Mouse (Mus musculus) thymus, adult 2 months (tissue): ENCODE results near the gene Dcps. TPM values are rescaled to one million over a fixed set of nuclear protein-coding genes. Genes with fewer than 3 reads are reported as not detected.

Experiments used
- DNase-seq: peaks from one replicate; pipeline ENCODE4 v3.0.0; 2021
- H3K27ac ChIP-seq: fragments of 200-500 bp; 2 replicates; pipeline ENCODE4 v1.5.1; 2012; ENCODE audit warnings: low read length, control low read depth; ENCODE audit not compliant: control insufficient read depth, insufficient read depth
- H3K27me3 ChIP-seq: fragments of 200-500 bp; 2 replicates; pipeline ENCODE4 v1.6.1; 2012; ENCODE audit warnings: mild to moderate bottlenecking, low read length, moderate library complexity, mixed read lengths; ENCODE audit not compliant: control insufficient read depth, insufficient read depth
- H3K36me3 ChIP-seq: fragments of 200-500 bp; 2 replicates; pipeline ENCODE4 v1.6.1; 2012; ENCODE audit warnings: mild to moderate bottlenecking, low read length, moderate library complexity; ENCODE audit not compliant: control insufficient read depth, insufficient read depth
- H3K4me1 ChIP-seq: fragments of 200-500 bp; replicated peaks from 2 replicates; pipeline ENCODE4 v1.6.1; 2012; ENCODE audit warnings: low read length; ENCODE audit not compliant: control insufficient read depth, insufficient read depth
- H3K4me3 ChIP-seq: fragments of 200-500 bp; 2 replicates; pipeline ENCODE4 v1.5.1; 2012; ENCODE audit warnings: mild to moderate bottlenecking, low read length, control low read depth, moderate library complexity; ENCODE audit not compliant: control insufficient read depth, insufficient read depth
- CTCF ChIP-seq: fragments of 200-500 bp; IDR thresholded peaks from 2 replicates; pipeline ENCODE4 v1.5.1; 2012; ENCODE audit warnings: mild to moderate bottlenecking, control low read depth, low read length, moderate library complexity, borderline replicate concordance; ENCODE audit not compliant: control insufficient read depth, poor library complexity, insufficient read depth; ENCODE audit errors: extremely low read depth
- POLR2A ChIP-seq: fragments of 200-500 bp; IDR thresholded peaks from 2 replicates; pipeline ENCODE4 v1.6.1; 2012; ENCODE audit warnings: mild to moderate bottlenecking, low read length, control low read depth, moderate library complexity; ENCODE audit not compliant: control insufficient read depth, poor library complexity, insufficient read depth; ENCODE audit errors: extremely low read depth
- WGBS: fragments of 180-500 bp; shearing (Covaris S2); methylation state at CpG from one replicate; pipeline ENCODE4 v1.1.7; 2018; 5-methylcytosine and 5-hydroxymethylcytosine counted together
- polyA plus RNA-seq: library from polyadenylated mRNA; depleted of rRNA; stranded (reverse); fragments of >200 nt; gene quantifications from 2 replicates; pipeline ENCODE4 v1.2.3, GENCODE M21; 2012

Dcps gene
- polyA plus RNA-seq, 1 experiment = 65.2 TPM

DNA sequence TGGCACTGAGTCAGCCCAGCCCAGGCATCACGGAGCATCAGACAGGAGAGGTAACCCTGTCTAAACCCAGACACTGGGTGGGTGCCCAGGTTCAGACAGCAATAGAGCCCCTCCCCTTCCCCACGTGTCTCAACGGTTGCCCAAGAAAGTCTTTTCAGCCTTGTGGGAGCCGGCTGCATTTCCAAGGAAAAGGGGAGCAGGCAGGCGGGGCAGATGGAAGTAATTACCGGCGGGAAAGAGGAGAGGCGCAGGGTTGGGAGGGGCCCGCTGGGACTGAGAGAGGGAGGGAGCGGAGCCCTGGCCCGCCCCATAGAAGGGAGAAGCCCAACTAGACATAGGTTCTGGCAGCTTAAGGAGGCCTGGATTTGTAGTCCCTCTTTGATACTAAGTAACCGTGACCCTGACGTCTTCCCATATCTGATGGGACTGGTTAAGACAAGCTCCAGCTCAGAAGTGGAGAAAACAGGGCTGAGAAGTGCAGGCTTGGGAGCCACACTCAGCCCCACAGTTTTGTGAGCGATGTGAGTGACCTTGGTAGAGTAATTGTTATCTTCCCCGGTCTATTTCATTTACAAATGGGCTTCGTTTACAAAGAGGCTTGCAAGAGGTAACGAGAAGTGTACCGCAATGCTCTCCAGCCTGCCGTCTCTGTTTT lies 63.8 kb downstream of the Dcps start:
- Histone ChIP-seq H3K27me3 (no peaks in the 10 kb centered on the region), H3K4me1 (peaks cover 17% of the 10 kb centered on the region), H3K27ac (no peak overlapping the region), H3K4me3 (no peak overlapping the region), H3K36me3 (no peaks in the 10 kb centered on the region)
- DNase-seq = no peak
- no peak for TF ChIP-seq CTCF
- no peak for TF ChIP-seq POLR2A
- WGBS = 89% methylated on average over 19 of the region's 19 CpGs

DNA sequence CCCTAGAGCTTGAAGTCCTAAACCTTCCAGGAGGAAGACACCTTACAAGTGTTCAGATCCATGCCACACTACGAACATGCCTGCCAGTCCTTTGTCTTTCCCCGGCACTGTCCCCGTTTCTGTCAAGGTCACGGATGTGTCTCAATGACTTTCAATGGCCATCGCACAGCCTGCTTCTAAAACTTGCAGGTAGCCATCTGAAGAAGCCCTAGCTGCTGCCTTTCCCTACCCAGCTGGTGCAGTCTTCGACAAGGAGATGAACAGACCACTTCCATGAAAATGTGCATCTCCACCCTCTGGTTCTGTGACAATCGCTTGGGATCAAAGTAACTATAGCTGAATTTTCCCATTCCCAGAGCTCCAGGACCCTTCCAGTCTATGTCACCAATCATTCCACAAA lies 64.4 kb downstream of the Dcps start:
- no peak for DNase-seq
- H3K27me3 ChIP-seq = no peaks in the 10 kb centered on the region
- H3K4me3 ChIP-seq = no peak overlapping the region
- peaks cover 19% of the 10 kb centered on the region for H3K4me1 ChIP-seq
- H3K36me3 ChIP-seq = no peaks in the 10 kb centered on the region
- TF ChIP-seq POLR2A (no peak), CTCF (no peak)
- 95% methylated on average over 7 of the region's 7 CpGs for WGBS
- no peak overlapping the region for H3K27ac ChIP-seq

DNA sequence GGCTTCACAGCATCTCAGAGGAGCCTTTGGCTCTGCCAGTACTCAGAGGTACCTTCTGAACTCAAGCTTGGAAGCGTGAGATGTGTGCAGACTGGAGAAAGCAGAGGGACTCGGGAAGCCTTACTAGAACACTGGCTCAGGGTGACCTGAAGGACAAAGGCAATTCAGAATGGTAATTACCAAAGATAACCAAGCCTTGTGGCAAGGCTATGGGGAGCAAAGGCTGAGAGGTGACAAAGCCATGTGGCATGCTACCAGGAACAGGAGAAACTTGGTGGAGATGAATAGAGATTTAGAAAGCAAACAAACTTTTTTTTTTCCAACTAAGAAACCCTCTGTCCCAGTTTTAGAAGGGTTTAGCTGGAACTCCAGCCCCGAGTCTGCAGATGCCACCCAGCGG lies 65.3 kb downstream of the Dcps start:
- DNase-seq = no peak
- Histone ChIP-seq H3K27ac (no peak overlapping the region), H3K27me3 (no peaks in the 10 kb centered on the region), H3K4me1 (peaks cover 20% of the 10 kb centered on the region), H3K36me3 (no peaks in the 10 kb centered on the region), H3K4me3 (no peak overlapping the region)
- TF ChIP-seq CTCF (no peak), POLR2A (no peak)
- WGBS = 97% methylated on average over 4 of the region's 4 CpGs

DNA sequence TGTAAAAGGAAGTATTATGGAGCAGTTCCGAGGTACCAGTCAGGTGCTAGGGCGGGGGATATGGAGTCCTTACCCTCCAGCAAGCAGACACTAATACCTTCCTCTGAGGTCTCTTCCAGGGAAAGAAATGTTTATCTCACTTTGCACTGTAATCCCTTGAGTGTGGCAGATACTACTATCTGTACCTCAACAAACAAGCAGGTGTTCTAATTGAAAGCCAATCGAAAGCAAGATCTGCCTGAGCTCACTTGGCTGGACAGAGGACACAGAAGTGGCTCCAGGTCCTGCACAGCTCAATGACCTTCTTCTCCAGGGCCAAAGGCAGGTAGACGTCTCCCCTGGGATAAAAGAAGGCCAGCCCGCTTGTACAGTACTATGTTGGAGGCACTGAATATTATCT lies 65.8 kb downstream of the Dcps start:
- Histone ChIP-seq H3K4me3 (no peak overlapping the region), H3K4me1 (peaks cover 16% of the 10 kb centered on the region), H3K36me3 (no peaks in the 10 kb centered on the region), H3K27me3 (no peaks in the 10 kb centered on the region), H3K27ac (no peak overlapping the region)
- no peak for DNase-seq
- TF ChIP-seq CTCF (no peak), POLR2A (no peak)
- 89% methylated on average over 5 of the region's 5 CpGs for WGBS

DNA sequence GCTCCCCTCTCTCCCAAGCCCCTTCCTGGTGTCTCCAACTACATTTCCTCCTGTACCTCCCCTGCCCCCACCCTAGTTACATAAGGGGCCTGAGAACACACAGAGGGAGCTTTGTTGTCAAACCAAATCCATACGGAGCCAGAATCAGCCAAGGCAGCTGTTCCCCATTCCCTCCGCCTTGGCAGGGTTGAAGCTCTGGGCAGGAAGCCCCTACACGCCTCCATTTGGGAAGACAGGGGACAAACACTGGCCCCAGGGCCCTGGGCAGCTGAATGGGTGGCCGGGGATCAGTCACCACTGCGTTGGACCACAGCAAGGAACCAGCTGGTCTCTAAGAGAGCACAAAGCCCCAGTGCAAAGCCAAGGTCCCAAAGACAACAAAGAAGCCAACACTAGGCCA lies 66.9 kb downstream of the Dcps start:
- Histone ChIP-seq H3K36me3 (no peaks in the 10 kb centered on the region), H3K4me1 (peaks cover 16% of the 10 kb centered on the region), H3K27ac (no peak overlapping the region), H3K27me3 (no peaks in the 10 kb centered on the region), H3K4me3 (no peak overlapping the region)
- no peak for DNase-seq
- TF ChIP-seq POLR2A = no peak
- no peak for TF ChIP-seq CTCF
- WGBS = 78% methylated on average over 5 of the region's 5 CpGs

DNA sequence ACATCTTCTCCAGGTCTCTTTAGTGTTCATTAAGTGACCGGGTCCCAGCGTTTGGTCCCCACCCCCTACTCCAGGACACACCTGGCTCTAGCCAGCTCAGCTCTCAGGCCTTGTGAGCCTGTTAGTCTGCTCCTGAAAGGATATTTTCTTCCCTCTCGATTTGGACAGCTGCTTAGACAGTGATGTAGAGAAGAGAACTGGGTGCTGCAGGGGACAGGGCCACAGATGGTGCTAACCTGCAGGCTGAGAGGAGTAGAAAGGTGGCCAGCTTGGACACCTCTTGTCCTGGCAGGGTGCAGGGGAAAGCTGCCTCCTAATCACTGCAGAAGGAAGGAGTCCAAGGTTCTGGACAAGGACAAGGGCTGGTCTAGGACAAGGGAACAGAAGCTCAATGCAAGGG lies 67.8 kb downstream of the Dcps start:
- WGBS = 87% methylated on average over 3 of the region's 3 CpGs
- no peak for TF ChIP-seq CTCF
- TF ChIP-seq POLR2A = no peak
- no peaks in the 10 kb centered on the region for H3K27me3 ChIP-seq
- no peak for DNase-seq
- no peak overlapping the region for H3K27ac ChIP-seq
- peaks cover 16% of the 10 kb centered on the region for H3K4me1 ChIP-seq
- H3K36me3 ChIP-seq = no peaks in the 10 kb centered on the region
- no peak overlapping the region for H3K4me3 ChIP-seq

DNA sequence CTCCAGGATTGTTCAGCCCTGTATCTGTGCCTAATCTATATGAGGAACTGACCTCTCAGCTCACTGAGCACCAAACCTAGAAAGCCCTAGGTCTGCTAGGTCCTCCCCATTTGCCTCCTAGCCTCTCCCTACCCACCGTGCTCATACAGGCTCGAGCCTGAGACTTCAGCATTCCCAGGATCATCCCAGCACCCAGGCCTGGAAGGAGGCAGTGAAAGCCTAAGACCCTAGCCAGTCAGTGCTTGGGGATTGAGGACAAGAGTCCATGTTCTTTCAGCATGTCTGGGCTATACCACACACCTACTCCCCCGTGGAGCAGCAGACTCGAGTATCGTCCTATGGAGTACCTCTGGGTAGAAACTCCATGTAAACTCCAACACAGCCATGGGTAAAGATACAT lies 68.5 kb downstream of the Dcps start:
- Histone ChIP-seq H3K4me1 (peaks cover 16% of the 10 kb centered on the region), H3K27ac (no peak overlapping the region), H3K27me3 (no peaks in the 10 kb centered on the region), H3K36me3 (no peaks in the 10 kb centered on the region), H3K4me3 (no peak overlapping the region)
- WGBS = 98% methylated on average over 5 of the region's 5 CpGs
- DNase-seq = no peak
- TF ChIP-seq POLR2A (no peak), CTCF (no peak)
